20 mouse cellular contexts compared by ENCODE assay signal in the genomic region with DNA sequence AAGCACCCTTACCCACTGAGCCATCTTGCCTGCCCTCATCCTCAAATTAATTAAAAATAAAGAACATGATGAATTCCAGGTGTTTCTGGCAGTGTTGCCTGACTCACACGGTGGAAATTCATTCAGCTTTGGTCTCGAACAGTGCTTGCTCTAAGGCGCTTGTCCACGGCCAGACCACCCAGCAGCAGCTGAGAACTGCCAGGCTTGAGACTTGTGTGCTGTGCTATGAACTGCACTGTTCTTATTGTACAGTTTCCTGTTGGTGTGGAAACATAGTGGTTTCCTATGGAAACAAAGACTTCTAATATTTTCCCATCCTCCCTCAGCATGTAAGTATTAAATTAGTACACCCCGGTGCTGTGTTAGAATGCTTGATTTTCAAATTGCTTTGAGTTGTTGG. TPM values are rescaled to one million over a fixed set of nuclear protein-coding genes. Genes with fewer than 3 reads are reported as not detected.
DNase-seq lines count a peak whose midpoint lies in the region; ATAC-seq and TF ChIP-seq lines count a peak whose summit lies in the region.
"Had no signal": no experiment of that assay in that cellular context is flagged by ENCODE, and none has a peak within 500 bp of the region (broad histone marks: within the 10 kb centered on the region; RNA-seq: fewer than 3 reads in every experiment).

No protein-coding gene starts in this region.

- no peaks in the 10 kb centered on the region for H3K36me3 ChIP-seq in spleen, adult 2 months (ENCODE audit: control insufficient read depth, insufficient read depth, low read length)
- H3K36me3 ChIP-seq in CH12.LX (replicated peaks in 1 of 2; ENCODE audit: control insufficient read depth in 1 of 2, insufficient read depth in 1 of 2, low read length in 1 of 2) = no peaks in the 10 kb centered on the region
- no peaks in the 10 kb centered on the region for H3K36me3 ChIP-seq in limb, embryonic 14.5 days (ENCODE audit: control insufficient read depth, insufficient read depth, low read length)
- H3K36me3 ChIP-seq in forebrain, embryonic 12.5 days (replicated peaks) = no peaks in the 10 kb centered on the region
- H3K36me3 ChIP-seq: intestine, embryonic 15.5 days; lung, embryonic 15.5 days; midbrain, embryonic 12.5 days; stomach, embryonic 15.5 days had no signal

- TF ChIP-seq EP300 in CH12.LX (IDR thresholded peaks at IDR 0.05; ENCODE audit: low read length) = peak; percentile 87

- dilution Hi-C loops in CH12.LX (cut with MboI; ENCODE audit: extremely low pct_ligation_motif_present, extremely low pct_unique_long_range_greater_than_20kb, low sequenced_read_pairs) = no loop called here

- no peak overlapping the region for H3K4me3 ChIP-seq in spleen, adult 2 months (ENCODE audit: extremely low read depth, insufficient read depth, insufficient read length)
- H3K4me3 ChIP-seq in CH12.LX (replicated peaks in 1 of 3; ENCODE audit: low read depth in 2 of 3, low read length in 2 of 3, poor library complexity in 1 of 3) = peak overlapping the region in 1 of 3 experiments; percentile 10
- no peak overlapping the region for H3K4me3 ChIP-seq in limb, embryonic 14.5 days (replicated peaks; ENCODE audit: low read length)
- H3K4me3 ChIP-seq in forebrain, embryonic 12.5 days (replicated peaks) = no peak overlapping the region
- H3K4me3 ChIP-seq: intestine, embryonic 15.5 days; lung, embryonic 15.5 days; midbrain, embryonic 12.5 days; stomach, embryonic 15.5 days had no signal

- H3K27me3 ChIP-seq in spleen, adult 2 months (ENCODE audit: control insufficient read depth, insufficient read depth, low read length) = no peaks in the 10 kb centered on the region
- no peaks in the 10 kb centered on the region for H3K27me3 ChIP-seq in CH12.LX (replicated peaks)
- no peaks in the 10 kb centered on the region for H3K27me3 ChIP-seq in limb, embryonic 14.5 days (ENCODE audit: control insufficient read depth, insufficient read depth, low read length)
- 0 out of 2 replicates have a peak, but pooled peaks cover 5% of the 10 kb centered on the region for H3K27me3 ChIP-seq in forebrain, embryonic 12.5 days
- H3K27me3 ChIP-seq: intestine, embryonic 15.5 days; lung, embryonic 15.5 days; midbrain, embryonic 12.5 days; stomach, embryonic 15.5 days had no signal

- H3K4me2 ChIP-seq in CH12.LX (ENCODE audit: insufficient read depth, low read depth, poor library complexity, severe bottlenecking) = peak overlapping the region; percentile 54
- no peak overlapping the region for H3K4me2 ChIP-seq in limb, embryonic 14.5 days (replicated peaks; ENCODE audit: low read depth, low read length, severe bottlenecking)
- no peak overlapping the region for H3K4me2 ChIP-seq in forebrain, embryonic 12.5 days
- H3K4me2 ChIP-seq: intestine, embryonic 15.5 days; lung, embryonic 15.5 days; midbrain, embryonic 12.5 days; stomach, embryonic 15.5 days had no signal

- peak; percentile 47; the same call in 1 of the 2 replicates for ATAC-seq in limb, embryonic 14.5 days (ENCODE audit: low FRiP score, low read depth)
- ATAC-seq in forebrain, embryonic 12.5 days (ENCODE audit: low FRiP score) = no peak
- no peak for ATAC-seq in megakaryocyte-erythroid progenitor cell, adult 5-6 weeks (replicated peaks; ENCODE audit: low FRiP score, low TSS enrichment, poor library complexity, severe bottlenecking)
- ATAC-seq: intestine, embryonic 15.5 days had no signal

- DNase-seq in spleen, adult 2 months (ENCODE audit: low read depth in 1 of 2, low spot score in 2 of 2) = no peak
- no peak for DNase-seq in spleen, adult 18-20 months
- DNase-seq in CH12.LX (ENCODE audit: extremely low read depth) = peak; percentile 53
- DNase-seq in limb, embryonic 14.5 days (ENCODE audit: low spot score) = peak; percentile 8
- DNase-seq in naive thymus-derived CD4-positive, alpha-beta T cell, adult 2 months (ENCODE audit: low read depth) = peak; percentile 82
- no peak for DNase-seq in gastrocnemius, adult 18-20 months (ENCODE audit: low spot score)
- DNase-seq: cerebellum, adult 9-11 months; right cerebral cortex, postnatal 25 days had no signal

- H3K4me1 ChIP-seq in spleen, adult 2 months (ENCODE audit: control insufficient read depth, insufficient read depth, insufficient read length) = peaks cover 6% of the 10 kb centered on the region; the same call in 1 of the 2 replicates
- peaks cover 14 to 23% of the 10 kb centered on the region in 2 experiments for H3K4me1 ChIP-seq in CH12.LX (ENCODE audit: control insufficient read depth in 1 of 2, insufficient read depth in 2 of 2)
- H3K4me1 ChIP-seq in limb, embryonic 14.5 days (ENCODE audit: control insufficient read depth, insufficient read depth, low read length) = no peaks in the 10 kb centered on the region
- H3K4me1 ChIP-seq in forebrain, embryonic 12.5 days = no peaks in the 10 kb centered on the region
- H3K4me1 ChIP-seq: intestine, embryonic 15.5 days; lung, embryonic 15.5 days; midbrain, embryonic 12.5 days; stomach, embryonic 15.5 days had no signal

- no peaks in the 10 kb centered on the region for H3K9me3 ChIP-seq in CH12.LX (replicated peaks; ENCODE audit: low read length)
- no peaks in the 10 kb centered on the region for H3K9me3 ChIP-seq in limb, embryonic 14.5 days (ENCODE audit: control insufficient read depth, low read length)
- no peaks in the 10 kb centered on the region for H3K9me3 ChIP-seq in forebrain, embryonic 12.5 days
- H3K9me3 ChIP-seq: intestine, embryonic 15.5 days; lung, embryonic 15.5 days; midbrain, embryonic 12.5 days; stomach, embryonic 15.5 days had no signal

- H3K27ac ChIP-seq in spleen, adult 2 months (ENCODE audit: insufficient read depth, low read length) = peak overlapping the region; percentile 93
- H3K27ac ChIP-seq in CH12.LX (ENCODE audit: insufficient read depth, low read depth) = peak overlapping the region; percentile 86
- H3K27ac ChIP-seq in limb, embryonic 14.5 days (replicated peaks; ENCODE audit: low read depth, low read length) = peak overlapping the region; percentile 33; the same call in 1 of the 2 replicates
- H3K27ac ChIP-seq in forebrain, embryonic 12.5 days = no peak overlapping the region
- H3K27ac ChIP-seq: intestine, embryonic 15.5 days; kidney, postnatal 0 days; lung, embryonic 15.5 days; midbrain, embryonic 12.5 days; stomach, embryonic 15.5 days had no signal

- peak overlapping the region; percentile 20 for H3K9ac ChIP-seq in CH12.LX (ENCODE audit: insufficient read depth, low read depth)
- H3K9ac ChIP-seq in limb, embryonic 14.5 days (ENCODE audit: low read depth, low read length, severe bottlenecking) = no peak overlapping the region
- no peak overlapping the region for H3K9ac ChIP-seq in forebrain, embryonic 12.5 days
- H3K9ac ChIP-seq: intestine, embryonic 15.5 days; lung, embryonic 15.5 days; midbrain, embryonic 12.5 days; stomach, embryonic 15.5 days had no signal

- no peak for TF ChIP-seq POLR2A in spleen, adult 2 months (IDR thresholded peaks at IDR 0.05; ENCODE audit: low read depth, low read length)
- no peak for TF ChIP-seq POLR2A in CH12.LX (IDR thresholded peaks at IDR 0.05; ENCODE audit: low read depth, low read length)
- TF ChIP-seq POLR2A in limb, embryonic 14.5 days (IDR thresholded peaks at IDR 0.05; ENCODE audit: borderline replicate concordance, extremely low read depth, insufficient read depth, insufficient read length) = no peak

- 13% methylated on average over 5 of the region's 5 CpGs for WGBS in spleen, adult 2 months
- WGBS in limb, embryonic 14.5 days = 20% methylated on average over 5 of the region's 5 CpGs
- WGBS in forebrain, embryonic 12.5 days = 81% methylated on average over 5 of the region's 5 CpGs

- TF ChIP-seq CTCF in spleen, adult 2 months (IDR thresholded peaks at IDR 0.05; ENCODE audit: extremely low read depth, insufficient read depth, insufficient read length, insufficient replicate concordance) = no peak
- TF ChIP-seq CTCF in CH12.LX (conservative IDR thresholded peaks at IDR 0.05 in 1 of 2, IDR thresholded peaks at IDR 0.05 in 1 of 2; ENCODE audit: low read depth in 2 of 2, low read length in 2 of 2) = no peak

- TF ChIP-seq RAD21 in CH12.LX (IDR thresholded peaks at IDR 0.05; ENCODE audit: low read depth, low read length) = no peak

- in situ Hi-C loops in CH12.LX (cut with MboI; ENCODE audit: low pct_ligation_motif_present, low pct_unique_long_range_greater_than_20kb, low sequenced_read_pairs) = no loop called here

- no peaks in the 10 kb centered on the region for H3K79me2 ChIP-seq in CH12.LX (replicated peaks; ENCODE audit: control insufficient read depth, extremely low read depth, insufficient read depth, poor library complexity, severe bottlenecking)

RNA-seq across cellular contexts. Expression of a gene that starts 5.4 kb away (rescaled TPM):
- 19.6 and 24.0 TPM in 2 replicates for polyA plus RNA-seq in spleen, adult 2 months (2012; rRNA removed)
- total RNA-seq in CH12.LX (2012; rRNA removed) (5.2 and 5.5 TPM in 2 replicates), CH12.LX (2014; rRNA removed) (0.27 TPM in 1 of 2 replicates, not detected in the other)
- 2.6 and 2.7 TPM in 2 replicates for polyA plus RNA-seq in CH12.LX (2012; ENCODE audit: insufficient read length, low read depth)
- 0.06 TPM in 1 of 2 replicates, not detected in the other for polyA plus RNA-seq in limb, embryonic 14.5 days (2012; rRNA removed)
- polyA plus RNA-seq in limb, embryonic 14.5 days (2014; fragmentation: Nextera tagmentation; extraction: Ambion mirVana) = not detected in 2 replicates
- not detected in 2 replicates for polyA plus RNA-seq in forebrain, embryonic 12.5 days (2016; fragmentation: Nextera tagmentation; extraction: Ambion mirVana)
- not detected for total RNA-seq in gastrocnemius, adult 18-20 months (2021)
- total RNA-seq in megakaryocyte-erythroid progenitor cell, adult 5-6 weeks (2014; fragmentation: Nextera tagmentation) = 5.5 and 24.0 TPM in 2 replicates
- total RNA-seq in megakaryocyte-erythroid progenitor cell, adult 5-6 weeks (2017) = not detected in 2 replicates
- total RNA-seq: left cerebral cortex, postnatal 36 days had no signal
- polyA plus RNA-seq: embryonic facial prominence, embryonic 11.5 days; intestine, embryonic 15.5 days; midbrain, embryonic 12.5 days; neural tube, embryonic 11.5 days had no signal

RNA-seq across cellular contexts. Expression of a gene that starts 6.7 kb away (rescaled TPM):
- 12.8 and 14.5 TPM in 2 replicates for polyA plus RNA-seq in spleen, adult 2 months (2012; rRNA removed)
- total RNA-seq in CH12.LX (2012; rRNA removed) (11.2 and 12.7 TPM in 2 replicates), CH12.LX (2014; rRNA removed) (1.3 and 1.7 TPM in 2 replicates)
- polyA plus RNA-seq in CH12.LX (2012; ENCODE audit: insufficient read length, low read depth) = 2.2 and 2.9 TPM in 2 replicates
- 0.28 and 0.65 TPM in 2 replicates for polyA plus RNA-seq in limb, embryonic 14.5 days (2012; rRNA removed)
- 1.0 and 1.2 TPM in 2 replicates for polyA plus RNA-seq in limb, embryonic 14.5 days (2014; fragmentation: Nextera tagmentation; extraction: Ambion mirVana)
- polyA plus RNA-seq in forebrain, embryonic 12.5 days (2016; fragmentation: Nextera tagmentation; extraction: Ambion mirVana) = 0.19 TPM in 1 of 2 replicates, not detected in the other
- total RNA-seq in gastrocnemius, adult 18-20 months (2021) = not detected
- total RNA-seq in megakaryocyte-erythroid progenitor cell, adult 5-6 weeks (2014; fragmentation: Nextera tagmentation) = 2.3 and 17.7 TPM in 2 replicates
- 2.6 and 14.6 TPM in 2 replicates for total RNA-seq in megakaryocyte-erythroid progenitor cell, adult 5-6 weeks (2017)
- total RNA-seq: heart, postnatal 36 days; left cerebral cortex, postnatal 36 days had no signal
- polyA plus RNA-seq: adrenal gland, adult 2 months; embryonic facial prominence, embryonic 11.5 days; kidney, postnatal 0 days; midbrain, embryonic 12.5 days; neural tube, embryonic 11.5 days had no signal

RNA-seq across cellular contexts. Expression of a gene that starts 21.6 kb away (rescaled TPM):
- 6.5 and 9.5 TPM in 2 replicates for polyA plus RNA-seq in spleen, adult 2 months (2012; rRNA removed)
- 18.2 and 20.7 TPM in 2 replicates for total RNA-seq in CH12.LX (2012; rRNA removed)
- total RNA-seq in CH12.LX (2014; rRNA removed) = 13.3 and 14.6 TPM in 2 replicates
- polyA plus RNA-seq in CH12.LX (2012; ENCODE audit: insufficient read length, low read depth) = 25.4 and 28.3 TPM in 2 replicates
- 23.9 and 26.4 TPM in 2 replicates for polyA plus RNA-seq in limb, embryonic 14.5 days (2012; rRNA removed)
- 30.3 and 33.4 TPM in 2 replicates for polyA plus RNA-seq in limb, embryonic 14.5 days (2014; fragmentation: Nextera tagmentation; extraction: Ambion mirVana)
- 33.2 and 33.4 TPM in 2 replicates for polyA plus RNA-seq in forebrain, embryonic 12.5 days (2016; fragmentation: Nextera tagmentation; extraction: Ambion mirVana)
- 10 to 100 TPM; 39.8 to 48.4 TPM for total RNA-seq in gastrocnemius, adult 18-20 months (2021)
- total RNA-seq in megakaryocyte-erythroid progenitor cell, adult 5-6 weeks (2014; fragmentation: Nextera tagmentation) = 58.0 and 64.3 TPM in 2 replicates
- total RNA-seq in megakaryocyte-erythroid progenitor cell, adult 5-6 weeks (2017) = 40.6 and 50.2 TPM in 2 replicates

RNA-seq across cellular contexts. Expression of a gene that starts 22.5 kb away (rescaled TPM):
- 42.8 and 44.8 TPM in 2 replicates for polyA plus RNA-seq in spleen, adult 2 months (2012; rRNA removed)
- total RNA-seq in CH12.LX (2012; rRNA removed) (not detected in 2 replicates), CH12.LX (2014; rRNA removed) (not detected in 2 replicates)
- not detected in 2 replicates for polyA plus RNA-seq in CH12.LX (2012; ENCODE audit: insufficient read length, low read depth)
- 0.10 and 0.13 TPM in 2 replicates for polyA plus RNA-seq in limb, embryonic 14.5 days (2012; rRNA removed)
- 0.07 and 0.25 TPM in 2 replicates for polyA plus RNA-seq in limb, embryonic 14.5 days (2014; fragmentation: Nextera tagmentation; extraction: Ambion mirVana)
- not detected in 2 replicates for polyA plus RNA-seq in forebrain, embryonic 12.5 days (2016; fragmentation: Nextera tagmentation; extraction: Ambion mirVana)
- not detected for total RNA-seq in gastrocnemius, adult 18-20 months (2021)
- 10.5 and 20.5 TPM in 2 replicates for total RNA-seq in megakaryocyte-erythroid progenitor cell, adult 5-6 weeks (2014; fragmentation: Nextera tagmentation)
- total RNA-seq in megakaryocyte-erythroid progenitor cell, adult 5-6 weeks (2017) = not detected in 2 replicates
- total RNA-seq: left cerebral cortex, postnatal 36 days had no signal
- polyA plus RNA-seq: embryonic facial prominence, embryonic 11.5 days; midbrain, embryonic 12.5 days; neural tube, embryonic 11.5 days had no signal

RNA-seq across cellular contexts. Expression of a gene that starts 52.6 kb away (rescaled TPM):
- 0.49 TPM in 2 replicates for polyA plus RNA-seq in spleen, adult 2 months (2012; rRNA removed)
- total RNA-seq in CH12.LX (2012; rRNA removed) = 0.30 and 0.38 TPM in 2 replicates
- total RNA-seq in CH12.LX (2014; rRNA removed) = 0.18 and 0.36 TPM in 2 replicates
- 0.27 and 0.57 TPM in 2 replicates for polyA plus RNA-seq in CH12.LX (2012; ENCODE audit: insufficient read length, low read depth)
- 21.0 and 22.6 TPM in 2 replicates for polyA plus RNA-seq in limb, embryonic 14.5 days (2012; rRNA removed)
- polyA plus RNA-seq in limb, embryonic 14.5 days (2014; fragmentation: Nextera tagmentation; extraction: Ambion mirVana) = 21.8 and 22.8 TPM in 2 replicates
- polyA plus RNA-seq in forebrain, embryonic 12.5 days (2016; fragmentation: Nextera tagmentation; extraction: Ambion mirVana) = 1.2 and 1.5 TPM in 2 replicates
- under 1 TPM; 0.23 to 0.59 TPM for total RNA-seq in gastrocnemius, adult 18-20 months (2021)
- total RNA-seq in megakaryocyte-erythroid progenitor cell, adult 5-6 weeks (2014; fragmentation: Nextera tagmentation) = 0.77 TPM in 1 of 2 replicates, not detected in the other
- not detected in 2 replicates for total RNA-seq in megakaryocyte-erythroid progenitor cell, adult 5-6 weeks (2017)

Comparison
In these comparisons a context has a peak if more than half of its experiments do, and no peak if none do; other contexts are left out.
1. DNase-seq: peak in CH12.LX (single experiment), limb, embryonic 14.5 days (single experiment) and naive thymus-derived CD4-positive, alpha-beta T cell, adult 2 months (single experiment); none in spleen, adult 2 months (0 of 2), spleen, adult 18-20 months (0 of 2) and gastrocnemius, adult 18-20 months (single experiment).